Mouse (Mus musculus) embryonic facial prominence, embryonic 14.5 days (tissue): ENCODE results near the gene Zfhx2. TPM values are rescaled to one million over a fixed set of nuclear protein-coding genes. Genes with fewer than 3 reads are reported as not detected.
A peak's percentile ranks its signal among the peaks of the same experiment; 100 is the strongest.

ENCODE experiments used
- ATAC-seq: fragments of 200-750 bp; cut with Nextera tagmentation; 2 replicates; pipeline ENCODE4 v1.8.0; 2017; ENCODE audit warnings: low read depth, moderate number of reproducible peaks, moderate TSS enrichment
- DNase-seq: peaks from one replicate; pipeline ENCODE4 v3.0.0-alpha.2; 2015; ENCODE audit warnings: low spot score
- H3K27ac ChIP-seq: fragments of 300-500 bp; sonication (generic); replicated peaks from 2 replicates; pipeline ENCODE4 v1.5.1; 2014; ENCODE audit warnings: low read depth, mild to moderate bottlenecking, low read length, moderate library complexity
- H3K27me3 ChIP-seq: fragments of 300-500 bp; sonication (generic); replicated peaks from 2 replicates; pipeline ENCODE4 v1.6.1; 2014; ENCODE audit warnings: low read length; ENCODE audit not compliant: control insufficient read depth, insufficient read depth
- H3K36me3 ChIP-seq: fragments of 300-500 bp; sonication (generic); 2 replicates; pipeline ENCODE4 v1.6.1; 2014; ENCODE audit warnings: low read length, mixed read lengths; ENCODE audit not compliant: control insufficient read depth, insufficient read depth
- H3K4me1 ChIP-seq: fragments of 300-500 bp; sonication (generic); 2 replicates; pipeline ENCODE4 v1.6.1; 2014; ENCODE audit warnings: antibody characterized with exemption, low read length; ENCODE audit not compliant: control insufficient read depth, insufficient read depth
- H3K4me2 ChIP-seq: fragments of 300-500 bp; sonication (generic); 2 replicates; pipeline ENCODE4 v1.6.1; 2014; ENCODE audit warnings: low read depth, mild to moderate bottlenecking, low read length, moderate library complexity, mixed read lengths
- H3K4me3 ChIP-seq: fragments of 300-500 bp; sonication (generic); 2 replicates; pipeline ENCODE4 v1.5.1; 2014; ENCODE audit warnings: low read depth, mild to moderate bottlenecking, low read length
- H3K9ac ChIP-seq: fragments of 300-500 bp; sonication (generic); 2 replicates; pipeline ENCODE4 v1.6.1; 2014; ENCODE audit warnings: low read depth, mild to moderate bottlenecking, low read length, moderate library complexity, mixed read lengths
- H3K9me3 ChIP-seq: fragments of 300-500 bp; sonication (generic); 2 replicates; pipeline ENCODE4 v1.6.1; 2016; ENCODE audit warnings: low read length; ENCODE audit not compliant: control insufficient read depth
- WGBS: fragments of 180-500 bp; shearing (Covaris S2); extraction: QIAGEN DNeasy Blood & Tissue Kit; methylation state at CpG from one replicate; pipeline ENCODE4 v1.1.7; 2014; 5-methylcytosine and 5-hydroxymethylcytosine counted together
- polyA plus RNA-seq: library from polyadenylated mRNA; unstranded; fragments of >200 nt; fragmentation: Nextera tagmentation; extraction: Ambion mirVana; gene quantifications from 2 replicates; pipeline ENCODE4 v1.2.1, GENCODE M21; 2014

Zfhx2 gene
- polyA plus RNA-seq, 1 experiment from 2014 or later = 3.4 TPM

DNA sequence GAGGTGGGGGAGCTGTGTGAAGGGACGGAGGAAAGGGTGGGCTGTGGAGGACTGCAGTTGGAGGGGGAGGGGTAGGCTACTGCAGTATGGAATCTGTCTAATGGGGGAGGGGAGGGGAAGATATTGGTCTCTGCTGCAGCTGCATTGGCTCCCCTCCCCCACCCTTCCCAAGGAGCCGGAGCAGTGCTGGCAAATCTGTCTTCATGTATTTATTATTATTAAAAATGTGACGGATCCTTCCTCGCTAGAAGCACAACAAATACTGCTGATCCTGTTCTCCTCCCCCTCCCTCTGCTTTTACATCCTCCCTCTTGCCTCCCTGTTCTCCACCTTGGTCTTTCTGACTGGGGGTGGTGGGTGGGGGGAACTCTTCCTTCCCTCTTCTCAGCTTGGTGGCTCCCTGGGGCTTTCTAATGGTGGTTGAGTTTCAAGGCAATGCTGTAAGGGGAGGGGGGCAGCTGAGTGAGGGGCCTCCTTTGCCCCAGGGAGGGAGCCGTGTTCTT, 63.7 kb downstream of the Zfhx2 start:
- WGBS = 1% methylated on average over 5 of the region's 5 CpGs
- Histone ChIP-seq H3K4me3 (no peak overlapping the region), H3K9ac (0 out of 2 replicates have a peak overlapping the region, but pooled peaks have one; percentile 19), H3K9me3 (no peaks in the 10 kb centered on the region), H3K36me3 (peaks cover 24% of the 10 kb centered on the region), H3K4me1 (peaks cover 6% of the 10 kb centered on the region; the same call in 1 of the 2 replicates), H3K27me3 (no peaks in the 10 kb centered on the region), H3K4me2 (peak overlapping the region; percentile 24), H3K27ac (no peak overlapping the region; the same call in 1 of the 2 replicates)
- ATAC-seq = peak; percentile 26; the same call in 1 of the 2 replicates
- DNase-seq = peak; percentile 27

DNA sequence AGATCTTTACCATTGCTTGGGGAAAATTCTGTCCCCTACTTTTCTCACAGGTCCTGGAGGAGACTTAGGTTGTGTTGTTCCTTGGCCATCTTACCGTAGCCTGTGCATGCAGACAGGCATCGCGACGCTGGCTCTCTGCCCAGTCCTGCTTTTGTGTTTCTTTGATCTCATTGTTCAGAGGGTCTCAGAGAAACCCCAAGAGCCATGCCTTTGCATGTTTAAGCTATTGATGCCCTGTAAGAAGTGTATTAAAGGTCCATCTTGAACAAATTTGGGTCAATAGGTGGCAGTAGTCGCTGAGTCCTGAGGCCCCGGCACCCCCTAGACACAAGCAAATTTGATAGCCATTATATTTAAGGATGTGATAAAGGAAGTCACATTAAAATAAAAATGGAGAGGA, 64.5 kb downstream of the Zfhx2 start:
- Histone ChIP-seq H3K4me2 (no peak overlapping the region), H3K36me3 (peaks cover 31% of the 10 kb centered on the region), H3K27me3 (no peaks in the 10 kb centered on the region), H3K27ac (no peak overlapping the region), H3K4me1 (peaks cover 6% of the 10 kb centered on the region; the same call in 1 of the 2 replicates), H3K4me3 (no peak overlapping the region), H3K9ac (no peak overlapping the region), H3K9me3 (no peaks in the 10 kb centered on the region)
- peak; percentile 10 for DNase-seq
- WGBS = 13% methylated on average over 6 of the region's 6 CpGs
- no peak for ATAC-seq

DNA sequence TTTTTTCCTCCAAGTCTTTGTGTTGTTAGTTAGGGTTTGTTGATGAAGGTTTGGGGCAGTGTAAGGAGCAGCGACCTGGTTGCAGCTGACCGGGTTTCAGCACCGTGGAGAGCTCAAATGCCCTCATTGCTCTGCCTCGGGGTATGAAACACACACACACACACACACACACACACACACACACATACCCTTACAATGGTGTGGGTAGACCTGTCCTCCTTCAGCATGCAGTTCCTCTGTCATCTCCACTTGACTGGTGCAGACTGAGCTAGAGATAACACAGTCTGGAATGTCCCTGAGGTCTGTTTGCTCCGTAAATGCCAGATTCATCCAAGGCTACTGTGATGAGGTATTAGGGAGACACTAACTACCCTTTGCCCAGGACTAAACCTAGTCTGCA, 64.9 kb downstream of the Zfhx2 start:
- WGBS = 24% methylated on average over 5 of the region's 5 CpGs
- DNase-seq = peak; percentile 26
- no peak overlapping the region for H3K27ac ChIP-seq

DNA sequence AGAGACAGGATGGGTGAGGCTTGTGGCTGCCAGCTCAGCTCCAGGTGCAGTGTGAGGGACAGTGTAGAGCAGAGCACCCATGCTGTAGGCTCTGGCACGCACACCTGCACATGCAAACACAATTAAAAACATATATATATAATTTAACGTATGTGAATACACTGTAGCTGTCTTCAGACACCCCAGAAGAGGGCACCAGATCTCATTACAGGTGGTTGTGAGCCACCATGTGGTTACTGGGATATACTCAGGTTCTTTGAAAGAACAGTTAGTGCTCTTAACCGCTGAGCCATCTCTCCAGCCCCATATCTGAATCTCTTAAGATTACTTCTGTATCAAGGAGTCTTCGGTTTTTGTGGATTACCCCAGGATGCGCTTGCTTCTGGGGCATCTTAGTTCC, 66.6 kb downstream of the Zfhx2 start:
- H3K4me3 ChIP-seq = no peak overlapping the region
- H3K36me3 ChIP-seq = peaks cover 53% of the 10 kb centered on the region
- WGBS = 75% methylated on average over 5 of the region's 5 CpGs
- H3K9me3 ChIP-seq = no peaks in the 10 kb centered on the region
- no peak overlapping the region for H3K4me2 ChIP-seq
- ATAC-seq (no peak), DNase-seq (no peak)
- H3K9ac ChIP-seq = no peak overlapping the region
- H3K4me1 ChIP-seq = peaks cover 6% of the 10 kb centered on the region; the same call in 1 of the 2 replicates
- H3K27ac ChIP-seq = no peak overlapping the region
- H3K27me3 ChIP-seq = no peaks in the 10 kb centered on the region

More for the DNA sequence above, 64.9 kb downstream of the Zfhx2 start:
- no peak overlapping the region for H3K4me3 ChIP-seq
- H3K9ac ChIP-seq = no peak overlapping the region
- peaks cover 6% of the 10 kb centered on the region; the same call in 1 of the 2 replicates for H3K4me1 ChIP-seq
- H3K4me2 ChIP-seq = no peak overlapping the region
- H3K9me3 ChIP-seq = no peaks in the 10 kb centered on the region
- H3K36me3 ChIP-seq = peaks cover 35% of the 10 kb centered on the region
- no peak; the same call in 1 of the 2 replicates for ATAC-seq
- no peaks in the 10 kb centered on the region for H3K27me3 ChIP-seq

DNA sequence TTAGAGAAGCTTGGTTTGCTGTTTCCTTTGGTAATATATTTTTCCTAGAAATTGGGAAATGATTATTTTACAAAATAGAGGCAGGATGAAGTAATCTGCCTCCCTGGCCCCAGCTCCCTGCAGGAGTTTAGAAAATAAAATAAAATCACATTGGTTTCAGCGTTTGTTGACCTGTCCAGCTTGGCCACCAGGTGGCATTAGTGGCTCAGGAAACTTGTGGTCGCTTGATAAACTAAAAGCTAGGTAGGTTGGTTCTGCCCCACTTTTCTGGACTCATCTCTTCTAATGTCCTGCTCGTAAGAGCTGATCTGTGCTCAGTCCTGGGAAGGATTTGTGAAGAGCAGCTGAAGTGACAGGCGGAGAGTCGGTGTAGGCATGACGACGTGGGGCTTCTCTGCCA, 67.9 kb downstream of the Zfhx2 start:
- Histone ChIP-seq H3K4me3 (no peak overlapping the region), H3K4me1 (peaks cover 6% of the 10 kb centered on the region; the same call in 1 of the 2 replicates), H3K27ac (no peak overlapping the region), H3K9me3 (no peaks in the 10 kb centered on the region), H3K27me3 (no peaks in the 10 kb centered on the region), H3K36me3 (peaks cover 64% of the 10 kb centered on the region), H3K4me2 (no peak overlapping the region), H3K9ac (no peak overlapping the region)
- ATAC-seq = no peak
- WGBS = 61% methylated on average over 7 of the region's 7 CpGs
- peak; percentile 62 for DNase-seq

DNA sequence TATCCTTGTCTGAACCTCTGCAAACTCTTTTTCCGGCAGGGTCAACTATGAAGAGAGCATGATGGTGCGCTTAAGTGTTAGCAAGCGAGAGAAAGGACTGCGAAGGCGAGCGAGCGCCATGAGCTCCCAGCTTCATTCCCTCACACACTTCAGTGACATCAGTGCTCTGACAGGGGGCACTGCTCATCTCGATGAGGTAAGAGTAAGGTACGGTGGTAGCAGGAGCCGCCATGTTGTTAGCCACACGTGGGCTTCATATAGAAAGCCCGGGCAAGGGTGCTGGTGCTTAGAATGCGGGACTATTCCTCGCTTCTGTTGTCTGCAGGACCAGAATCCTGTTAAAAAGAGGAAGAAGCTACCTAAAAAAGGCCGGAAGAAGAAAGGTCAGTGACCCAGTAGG, 69.1 kb downstream of the Zfhx2 start:
- H3K27ac ChIP-seq = no peak overlapping the region
- ATAC-seq = no peak
- no peak overlapping the region for H3K9ac ChIP-seq
- H3K4me2 ChIP-seq = no peak overlapping the region
- WGBS = 91% methylated on average over 15 of the region's 15 CpGs
- H3K4me3 ChIP-seq = no peak overlapping the region
- no peaks in the 10 kb centered on the region for H3K27me3 ChIP-seq
- peaks cover 76% of the 10 kb centered on the region for H3K36me3 ChIP-seq
- no peaks in the 10 kb centered on the region for H3K9me3 ChIP-seq
- no peak for DNase-seq
- H3K4me1 ChIP-seq = no peaks in the 10 kb centered on the region

DNA sequence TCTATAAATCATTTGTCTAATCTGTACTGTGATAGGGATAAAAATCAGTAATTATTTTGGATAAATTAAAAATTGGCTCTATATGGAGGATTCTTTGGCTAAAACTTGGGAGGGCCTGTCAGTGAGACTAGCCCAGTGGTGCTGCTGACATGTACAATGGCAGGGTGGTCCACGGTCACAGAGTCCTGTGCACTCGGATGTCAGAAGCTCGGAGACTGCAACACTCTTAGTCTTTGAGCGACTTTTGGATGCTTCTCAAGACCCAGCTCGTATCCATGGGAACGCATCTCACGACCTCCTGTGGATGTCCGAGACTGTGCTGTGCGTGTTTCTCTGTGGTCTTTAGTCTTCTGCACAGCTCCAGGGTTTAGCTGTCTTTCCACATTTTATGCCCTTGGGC, 71.7 kb downstream of the Zfhx2 start:
- Histone ChIP-seq H3K9me3 (no peaks in the 10 kb centered on the region), H3K4me3 (no peak overlapping the region), H3K4me2 (no peak overlapping the region), H3K9ac (no peak overlapping the region), H3K27ac (no peak overlapping the region), H3K4me1 (no peaks in the 10 kb centered on the region), H3K36me3 (peaks cover 83% of the 10 kb centered on the region), H3K27me3 (no peaks in the 10 kb centered on the region)
- 87% methylated on average over 9 of the region's 9 CpGs for WGBS
- no peak for ATAC-seq
- DNase-seq = no peak

DNA sequence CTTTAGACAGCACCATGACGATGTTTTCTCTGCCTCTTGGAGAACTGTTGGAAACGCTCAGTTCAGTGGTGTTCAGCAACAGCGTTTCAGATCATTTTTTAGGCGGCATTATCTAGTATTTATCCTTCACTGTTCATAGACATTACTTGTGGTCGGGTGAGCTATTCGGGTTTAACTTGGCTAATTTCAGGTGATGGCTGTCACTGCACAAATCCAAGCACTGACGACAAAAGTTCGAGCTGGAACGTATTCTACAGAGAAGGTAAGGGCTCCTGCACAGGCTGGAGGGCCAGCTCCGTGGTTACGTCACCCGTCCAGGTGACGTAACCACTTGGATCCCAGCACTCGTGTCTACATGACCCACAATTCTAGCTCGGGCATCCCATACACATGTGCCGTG, 75.2 kb downstream of the Zfhx2 start:
- ATAC-seq (no peak), DNase-seq (no peak)
- Histone ChIP-seq H3K27me3 (no peaks in the 10 kb centered on the region), H3K27ac (no peak overlapping the region), H3K4me3 (no peak overlapping the region), H3K4me1 (no peaks in the 10 kb centered on the region), H3K4me2 (no peak overlapping the region), H3K9me3 (no peaks in the 10 kb centered on the region), H3K9ac (no peak overlapping the region), H3K36me3 (peaks cover 48% of the 10 kb centered on the region)
- 92% methylated on average over 16 of the region's 16 CpGs for WGBS

DNA sequence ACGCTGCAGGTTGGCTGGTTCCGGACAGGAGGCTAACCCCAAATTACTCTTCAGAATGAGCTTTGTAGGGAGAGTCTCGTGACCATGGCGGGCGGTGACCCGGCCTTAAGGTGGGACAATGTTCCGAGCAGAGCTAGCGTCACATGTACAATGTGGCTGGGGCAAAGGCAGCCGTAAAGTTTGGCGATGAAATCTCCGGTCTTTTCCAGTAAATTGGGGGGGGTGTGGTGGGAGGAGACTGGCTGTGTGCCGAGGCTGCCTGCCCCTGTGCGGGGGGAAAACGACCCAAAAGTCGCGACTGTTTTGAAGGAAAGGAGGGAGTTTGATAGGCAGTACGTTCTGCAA, 76.4 kb downstream of the Zfhx2 start:
- Histone ChIP-seq H3K4me1 (no peaks in the 10 kb centered on the region), H3K4me2 (peak overlapping the region; percentile 69), H3K27ac (peak overlapping the region; percentile 50; the same call in 1 of the 2 replicates), H3K4me3 (peak overlapping the region; percentile 58), H3K27me3 (no peaks in the 10 kb centered on the region), H3K9ac (peak overlapping the region; percentile 71), H3K36me3 (peaks cover 37% of the 10 kb centered on the region), H3K9me3 (no peaks in the 10 kb centered on the region)
- ATAC-seq (0 out of 2 replicates have a peak, but pooled peaks have one; percentile 7), DNase-seq (no peak)
- WGBS = under 1% methylated on average over 17 of the region's 17 CpGs
